Mouse (Mus musculus) C2C12 (cell line): ENCODE data around the gene Gm266. TPM values are rescaled to one million over a fixed set of nuclear protein-coding genes. Genes with fewer than 3 reads are reported as not detected.

Experiments used
- H3K27me3 ChIP-seq: one replicate; pipeline ENCODE4 v1.6.1; 2011; ENCODE audit not compliant: control insufficient read depth, insufficient read depth, insufficient read length
- H3K36me3 ChIP-seq: one replicate; pipeline ENCODE4 v1.6.1; 2011; ENCODE audit not compliant: control insufficient read depth, insufficient read depth
- H3K4me3 ChIP-seq: one replicate; pipeline ENCODE4 v1.5.1; 2011; ENCODE audit warnings: mild to moderate bottlenecking, control low read depth; ENCODE audit not compliant: poor library complexity, insufficient read depth, severe bottlenecking
- H3K79me2 ChIP-seq: one replicate; pipeline ENCODE4 v1.6.1; 2011; ENCODE audit not compliant: control insufficient read depth, insufficient read depth
- H3K79me3 ChIP-seq: one replicate; pipeline ENCODE4 v1.6.1; 2011; ENCODE audit warnings: low read depth, control low read depth
- H3ac ChIP-seq: one replicate; pipeline ENCODE3; 2011; ENCODE audit warnings: low read depth; ENCODE audit not compliant: control insufficient read depth, insufficient read length
- CEBPB ChIP-seq: IDR thresholded peaks from one replicate; pipeline ENCODE4 v1.6.1; 2011; ENCODE audit warnings: low read depth, mild to moderate bottlenecking, control low read depth, moderate library complexity
- CTCF ChIP-seq: IDR thresholded peaks from one replicate; pipeline ENCODE4 v1.5.1; 2011; ENCODE audit not compliant: control insufficient read depth, insufficient read depth, insufficient read length
- FOSL1 ChIP-seq: IDR thresholded peaks from one replicate; pipeline ENCODE4 v1.8.0; 2011; ENCODE audit warnings: mild to moderate bottlenecking, low read length; ENCODE audit not compliant: poor library complexity, insufficient read depth, severe bottlenecking
- MAX ChIP-seq: IDR thresholded peaks from one replicate; pipeline ENCODE4 v1.6.1; 2011; ENCODE audit warnings: mild to moderate bottlenecking, control low read depth
- MYOD1 ChIP-seq: IDR thresholded peaks from one replicate; pipeline ENCODE4 v1.6.1; 2011; ENCODE audit warnings: low read depth; ENCODE audit not compliant: control insufficient read depth, insufficient read length
- MYOG ChIP-seq: IDR thresholded peaks from one replicate; pipeline ENCODE4 v1.6.1; 2011; ENCODE audit not compliant: control insufficient read depth, insufficient read length; ENCODE audit errors: extremely low read depth
- USF1 ChIP-seq: IDR thresholded peaks from one replicate; pipeline ENCODE4 v1.6.1; 2011; ENCODE audit warnings: low read depth, mild to moderate bottlenecking, control low read depth, moderate library complexity
- polyA plus RNA-seq: library from polyadenylated mRNA; unstranded; fragments of >200 nt; fragmentation: generic; extraction: Trizol; gene quantifications from one replicate; pipeline ENCODE4 v1.2.1, GENCODE M21; 2012; ENCODE audit warnings: missing spikeins

The Gm266 gene
- polyA plus RNA-seq, 1 experiment, result 2.1 TPM

DNA sequence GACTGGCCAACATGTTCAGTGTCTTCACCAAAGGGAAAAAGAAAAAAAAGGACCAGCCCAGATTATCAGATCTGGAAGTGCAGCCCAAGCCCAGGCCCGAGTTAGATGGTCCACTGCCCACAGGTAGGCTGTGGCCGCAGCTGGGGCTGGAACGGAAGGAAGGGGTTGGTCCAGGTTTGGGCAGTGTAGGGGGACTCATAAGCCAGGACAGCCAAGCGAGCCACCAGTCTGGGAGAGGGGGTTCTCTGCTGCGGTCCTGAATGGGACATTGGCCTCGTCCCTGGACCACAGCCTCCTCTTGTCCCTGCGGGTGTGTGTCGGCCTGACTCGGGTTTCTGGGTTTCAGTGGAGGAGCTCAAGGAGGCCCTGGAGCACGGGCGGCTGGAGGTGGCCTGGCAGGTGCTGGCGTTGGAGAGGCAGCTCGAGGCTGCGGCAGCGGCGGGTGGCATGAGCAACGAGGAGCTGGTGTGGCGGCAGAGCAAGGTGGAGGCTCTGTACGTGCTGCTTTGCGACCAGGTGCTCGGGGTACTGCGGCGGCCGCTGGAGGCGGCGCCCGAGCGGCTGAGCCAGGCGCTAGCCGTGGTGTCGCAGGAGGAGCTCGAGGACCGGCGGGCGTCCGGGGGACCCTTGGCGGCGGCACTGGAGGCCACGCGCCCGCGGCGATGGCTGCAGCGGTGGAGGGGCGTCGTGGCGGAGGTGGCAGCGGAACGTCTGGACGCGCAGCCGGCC is 40.3 kb downstream of the Gm266 start:
- no peak for TF ChIP-seq FOSL1
- no peak for TF ChIP-seq USF1
- TF ChIP-seq MAX, result no peak
- TF ChIP-seq CTCF, result no peak
- TF ChIP-seq CEBPB, result no peak
- no peak for TF ChIP-seq MYOD1
- TF ChIP-seq MYOG, result no peak
- peaks cover 39% of the 10 kb centered on the region for H3K36me3 ChIP-seq
- H3K79me2 ChIP-seq, result peaks cover 73% of the 10 kb centered on the region
- H3K79me3 ChIP-seq, result peaks cover 33% of the 10 kb centered on the region
- peak overlapping the region; percentile 11 for H3K4me3 ChIP-seq
- H3K27me3 ChIP-seq, result no peaks in the 10 kb centered on the region
- H3ac ChIP-seq, result peak overlapping the region; percentile 47

DNA sequence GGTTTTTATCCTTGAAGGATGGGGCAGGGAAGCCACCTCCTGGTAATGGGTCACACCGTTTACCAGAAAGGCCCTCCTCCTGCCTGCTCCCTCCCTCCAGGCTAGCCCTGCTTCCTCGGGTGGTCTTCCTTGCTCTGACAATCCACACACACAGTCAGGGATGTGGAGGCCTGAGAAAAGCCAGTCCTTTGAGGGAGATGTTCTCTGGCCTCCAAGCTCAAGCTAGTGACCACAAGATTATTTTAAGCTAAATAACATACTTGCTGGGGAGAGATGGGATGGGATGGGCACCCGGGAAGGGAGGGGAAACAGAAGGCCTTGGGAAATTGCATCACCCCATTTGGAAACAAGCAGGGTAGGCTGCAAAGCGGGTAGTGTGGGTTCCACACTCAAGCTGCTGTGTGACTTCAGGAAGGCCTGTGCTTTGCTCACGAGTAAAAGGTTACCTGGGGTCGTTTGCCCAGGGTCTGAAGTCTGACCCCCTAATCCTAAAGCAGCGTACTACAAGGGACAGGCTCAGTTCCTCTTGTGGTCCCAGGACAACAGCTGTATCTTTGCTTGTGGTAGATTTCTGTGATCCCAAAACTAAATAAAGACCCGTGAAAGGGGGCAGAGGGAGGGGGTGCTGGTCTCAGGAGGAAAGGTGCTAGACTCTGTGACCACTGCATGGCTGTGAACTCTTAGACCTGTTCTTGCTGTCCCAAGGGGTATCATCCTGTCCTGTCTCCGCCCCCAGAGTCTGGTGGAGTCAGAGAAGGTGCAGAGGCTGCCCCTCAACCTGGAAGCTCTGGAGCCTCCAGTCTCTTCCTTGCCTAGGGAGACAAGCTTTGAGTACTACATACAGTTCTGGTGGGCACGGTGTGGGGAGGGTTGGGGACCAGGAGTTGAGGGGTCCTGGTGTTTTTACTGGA is 41.4 kb downstream of the Gm266 start:
- peak overlapping the region; percentile 55 for H3K4me3 ChIP-seq
- H3K27me3 ChIP-seq, result no peaks in the 10 kb centered on the region
- H3ac ChIP-seq, result peak overlapping the region; percentile 74
- peaks cover 30% of the 10 kb centered on the region for H3K36me3 ChIP-seq
- H3K79me3 ChIP-seq, result peaks cover 33% of the 10 kb centered on the region
- peaks cover 66% of the 10 kb centered on the region for H3K79me2 ChIP-seq
- no peak for TF ChIP-seq MYOG
- no peak for TF ChIP-seq FOSL1
- TF ChIP-seq CTCF, result no peak
- TF ChIP-seq CEBPB, result peak; percentile 89

DNA sequence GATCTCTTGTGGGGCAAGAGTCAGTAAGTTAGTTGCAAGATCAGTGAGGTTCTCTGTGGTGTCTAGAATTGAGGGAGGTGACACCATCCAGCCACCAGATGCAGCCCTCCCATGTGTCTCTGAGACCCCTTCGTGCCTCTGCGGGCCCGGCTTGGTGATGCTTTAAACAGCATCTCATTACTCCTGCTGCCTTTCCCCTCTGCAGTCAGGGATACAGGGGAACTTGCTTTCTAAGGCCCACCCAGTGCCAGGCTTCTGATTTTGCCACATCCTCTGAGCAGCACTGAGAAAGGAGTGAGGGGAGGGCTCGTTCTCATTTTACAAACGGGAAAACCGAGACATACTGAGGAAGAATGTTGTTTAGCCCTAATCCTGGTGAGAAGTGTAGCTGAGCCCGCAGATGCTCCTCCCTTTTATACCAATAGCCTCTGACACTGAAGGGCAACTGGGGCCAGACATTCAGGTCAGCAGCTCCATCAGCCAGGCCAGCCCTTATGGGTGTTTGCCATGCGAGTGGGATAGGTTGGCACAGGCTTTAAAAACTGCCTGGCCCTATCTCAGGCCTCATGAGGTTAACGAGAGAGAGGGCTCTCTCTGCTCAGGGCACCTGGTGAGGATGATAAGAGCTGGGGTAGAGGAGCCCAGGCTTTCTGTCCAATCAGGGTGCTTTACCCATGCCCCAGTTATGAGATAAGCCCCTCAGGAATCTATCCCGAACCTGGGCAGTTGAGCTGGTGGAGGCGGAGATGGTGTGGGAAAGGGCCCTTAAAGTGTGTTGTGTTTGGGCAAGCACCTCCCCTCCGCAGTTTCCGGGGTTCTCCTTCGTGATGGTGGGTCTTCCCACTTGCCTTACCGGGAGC is 42.4 kb downstream of the Gm266 start:
- Histone ChIP-seq H3K79me2 (peaks cover 59% of the 10 kb centered on the region), H3ac (peak overlapping the region; percentile 74), H3K79me3 (peaks cover 33% of the 10 kb centered on the region), H3K36me3 (peaks cover 23% of the 10 kb centered on the region), H3K27me3 (no peaks in the 10 kb centered on the region), H3K4me3 (peak overlapping the region; percentile 55)
- no peak for TF ChIP-seq MYOD1
- no peak for TF ChIP-seq USF1

DNA sequence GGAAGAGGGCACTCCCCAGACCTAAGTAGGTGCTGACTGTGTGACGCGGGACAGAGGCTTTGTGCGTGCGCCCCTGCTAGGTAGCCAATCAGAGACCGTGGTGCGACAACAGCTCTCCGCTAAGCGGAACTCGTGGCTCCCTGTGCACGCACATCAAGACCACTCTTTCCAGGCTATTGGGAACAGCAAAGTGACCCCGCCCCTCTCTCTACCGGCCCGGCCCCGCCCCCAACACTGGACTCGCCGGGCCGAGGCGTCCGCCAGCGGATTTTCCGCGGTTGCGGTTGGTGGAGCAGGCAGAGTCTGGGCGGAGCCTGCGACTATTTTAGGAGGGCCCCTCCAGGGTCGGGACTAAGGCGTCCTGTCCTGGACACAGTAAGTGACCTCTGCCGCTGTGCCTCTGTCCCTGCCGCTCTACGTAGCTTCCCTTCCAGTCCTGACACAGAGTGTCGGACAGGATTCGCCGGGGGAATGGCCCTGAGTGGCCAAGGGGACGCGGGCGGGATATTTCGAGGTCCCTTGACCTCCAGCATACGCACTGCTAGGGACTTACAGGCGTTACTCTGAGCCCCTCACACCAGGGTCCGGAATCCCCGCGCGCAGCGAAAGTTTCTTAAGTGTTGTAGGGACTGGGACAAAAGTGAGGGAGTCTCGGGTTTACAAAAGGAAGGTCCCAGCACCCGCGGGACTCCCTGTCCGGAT is 43.2 kb downstream of the Gm266 start, which contains the start of gene Tnfaip2:
TSS of gene Tnfaip2 (plus strand) at position 161 of the 702 bp plus-strand sequence.
- H3K4me3 ChIP-seq, result peak within 1 kb of the TSS; percentile 55
- H3K79me3 ChIP-seq, result peaks cover 31% of the 10 kb centered on the region
- peak within 1 kb of the TSS; percentile 74 for H3ac ChIP-seq
- H3K36me3 ChIP-seq, result peaks cover 21% of the 10 kb centered on the region
- TF ChIP-seq MYOD1, result no peak
- no peak for TF ChIP-seq CEBPB
- TF ChIP-seq MYOG, result no peak
- peak; percentile 25 for TF ChIP-seq MAX
- no peaks in the 10 kb centered on the region for H3K27me3 ChIP-seq
- H3K79me2 ChIP-seq, result peaks cover 51% of the 10 kb centered on the region

DNA sequence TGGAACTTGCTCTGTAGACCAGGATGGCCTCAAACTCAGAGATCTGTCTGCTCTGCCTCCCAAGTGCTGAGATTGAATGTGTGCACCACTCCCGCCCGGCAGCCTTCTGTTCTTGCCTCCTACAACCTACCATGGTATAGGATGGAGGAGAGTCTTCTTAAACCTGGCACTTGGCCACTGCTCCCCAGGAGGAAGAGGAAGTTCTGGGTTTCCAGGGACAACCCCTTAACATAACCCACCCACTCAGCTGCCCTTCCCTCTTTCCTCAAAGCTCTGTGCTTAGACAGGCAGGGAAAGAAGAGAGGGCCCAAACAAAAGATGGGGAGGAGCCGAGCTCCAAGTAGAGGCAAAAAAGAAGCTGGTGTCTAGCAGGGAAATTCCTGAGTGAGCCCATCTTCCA is 44.1 kb downstream of the Gm266 start:
- Histone ChIP-seq H3K36me3 (peaks cover 18% of the 10 kb centered on the region), H3K79me2 (peaks cover 41% of the 10 kb centered on the region), H3K79me3 (peaks cover 28% of the 10 kb centered on the region), H3ac (no peak overlapping the region), H3K27me3 (no peaks in the 10 kb centered on the region), H3K4me3 (no peak overlapping the region)
- no peak for TF ChIP-seq MYOG
- no peak for TF ChIP-seq FOSL1
- TF ChIP-seq CTCF, result no peak
- TF ChIP-seq MYOD1, result no peak
- TF ChIP-seq MAX, result no peak
- TF ChIP-seq USF1, result no peak
- no peak for TF ChIP-seq CEBPB
